Mouse (Mus musculus): ENCODE results near the gene Pbxip1. TPM values are rescaled to one million over a fixed set of nuclear protein-coding genes. Genes with fewer than 3 reads are reported as not detected.

Gene Pbxip1
- polyA plus RNA-seq, 2 experiments: 17.9 to 32.8 TPM

- H3K4me2 ChIP-seq (replicated peaks; ENCODE audit: low read depth, low read length, severe bottlenecking): no peak overlapping the region
- no peak for TF ChIP-seq POLR2A (IDR thresholded peaks at IDR 0.05; ENCODE audit: borderline replicate concordance, extremely low read depth, insufficient read depth, insufficient read length)
- H3K9me3 ChIP-seq (ENCODE audit: control insufficient read depth, low read length): no peaks in the 10 kb centered on the region
- ATAC-seq (ENCODE audit: low FRiP score, low read depth): no peak
- H3K4me3 ChIP-seq (replicated peaks; ENCODE audit: low read length): no peak overlapping the region
- 39% methylated on average over 4 of the region's 5 CpGs for WGBS
- H3K4me1 ChIP-seq (ENCODE audit: control insufficient read depth, insufficient read depth, low read length): peaks cover 24% of the 10 kb centered on the region
- no peak for DNase-seq (ENCODE audit: low spot score)
- H3K9ac ChIP-seq (ENCODE audit: low read depth, low read length, severe bottlenecking): no peak overlapping the region
- no peaks in the 10 kb centered on the region for H3K36me3 ChIP-seq (ENCODE audit: control insufficient read depth, insufficient read depth, low read length)
- H3K27ac ChIP-seq (replicated peaks; ENCODE audit: low read depth, low read length): no peak overlapping the region
- H3K27me3 ChIP-seq (ENCODE audit: control insufficient read depth, insufficient read depth, low read length): peaks cover 6% of the 10 kb centered on the region; the same call in 1 of the 2 replicates
These were observed 46.4 kb upstream of the Pbxip1 start for GRCm38 (mm10) chr3:89390111-89390515.

- Histone ChIP-seq H3K27me3 (ENCODE audit: control insufficient read depth, insufficient read depth, low read length) (peaks cover 6% of the 10 kb centered on the region; the same call in 1 of the 2 replicates), H3K4me2 (replicated peaks; ENCODE audit: low read depth, low read length, severe bottlenecking) (peak overlapping the region; percentile 99), H3K36me3 (ENCODE audit: control insufficient read depth, insufficient read depth, low read length) (no peaks in the 10 kb centered on the region), H3K9me3 (ENCODE audit: control insufficient read depth, low read length) (no peaks in the 10 kb centered on the region), H3K9ac (ENCODE audit: low read depth, low read length, severe bottlenecking) (0 out of 2 replicates have a peak overlapping the region, but pooled peaks have one; percentile 55), H3K4me3 (replicated peaks; ENCODE audit: low read length) (peak overlapping the region; percentile 37), H3K4me1 (ENCODE audit: control insufficient read depth, insufficient read depth, low read length) (peaks cover 28% of the 10 kb centered on the region), H3K27ac (replicated peaks; ENCODE audit: low read depth, low read length) (no peak overlapping the region)
- 14% methylated on average over 19 of the region's 19 CpGs for WGBS
- no peak for TF ChIP-seq POLR2A (IDR thresholded peaks at IDR 0.05; ENCODE audit: borderline replicate concordance, extremely low read depth, insufficient read depth, insufficient read length)
- DNase-seq (ENCODE audit: low spot score) (no peak), ATAC-seq (ENCODE audit: low FRiP score, low read depth) (no peak)
These were observed 45.5 kb upstream of the Pbxip1 start for GRCm38 (mm10) chr3:89390699-89391662.

- TF ChIP-seq POLR2A (IDR thresholded peaks at IDR 0.05; ENCODE audit: borderline replicate concordance, extremely low read depth, insufficient read depth, insufficient read length): no peak
- H3K36me3 ChIP-seq (ENCODE audit: control insufficient read depth, insufficient read depth, low read length): no peaks in the 10 kb centered on the region
- peak overlapping the region; percentile 37 for H3K4me3 ChIP-seq (replicated peaks; ENCODE audit: low read length)
- H3K27me3 ChIP-seq (ENCODE audit: control insufficient read depth, insufficient read depth, low read length): peaks cover 6% of the 10 kb centered on the region; the same call in 1 of the 2 replicates
- ATAC-seq (ENCODE audit: low FRiP score, low read depth) (no peak), DNase-seq (ENCODE audit: low spot score) (no peak)
- peak overlapping the region; percentile 99 for H3K4me2 ChIP-seq (replicated peaks; ENCODE audit: low read depth, low read length, severe bottlenecking)
- WGBS: under 1% methylated on average over 47 of the region's 56 CpGs
- no peak overlapping the region for H3K27ac ChIP-seq (replicated peaks; ENCODE audit: low read depth, low read length)
- H3K9ac ChIP-seq (ENCODE audit: low read depth, low read length, severe bottlenecking): peak overlapping the region; percentile 55
- peaks cover 34% of the 10 kb centered on the region for H3K4me1 ChIP-seq (ENCODE audit: control insufficient read depth, insufficient read depth, low read length)
- H3K9me3 ChIP-seq (ENCODE audit: control insufficient read depth, low read length): no peaks in the 10 kb centered on the region
These were observed 44.6 kb upstream of the Pbxip1 start for GRCm38 (mm10) chr3:89391663-89392511.

- Histone ChIP-seq H3K4me1 (ENCODE audit: control insufficient read depth, insufficient read depth, low read length) (peaks cover 36% of the 10 kb centered on the region), H3K36me3 (ENCODE audit: control insufficient read depth, insufficient read depth, low read length) (no peaks in the 10 kb centered on the region), H3K9ac (ENCODE audit: low read depth, low read length, severe bottlenecking) (peak overlapping the region; percentile 55; the same call in 1 of the 2 replicates), H3K27ac (replicated peaks; ENCODE audit: low read depth, low read length) (no peak overlapping the region; the same call in 1 of the 2 replicates), H3K4me2 (replicated peaks; ENCODE audit: low read depth, low read length, severe bottlenecking) (peak overlapping the region; percentile 99), H3K4me3 (replicated peaks; ENCODE audit: low read length) (peak overlapping the region; percentile 37), H3K27me3 (ENCODE audit: control insufficient read depth, insufficient read depth, low read length) (peaks cover 6% of the 10 kb centered on the region; the same call in 1 of the 2 replicates), H3K9me3 (ENCODE audit: control insufficient read depth, low read length) (no peaks in the 10 kb centered on the region)
- ATAC-seq (ENCODE audit: low FRiP score, low read depth): no peak
- no peak for TF ChIP-seq POLR2A (IDR thresholded peaks at IDR 0.05; ENCODE audit: borderline replicate concordance, extremely low read depth, insufficient read depth, insufficient read length)
- 5% methylated on average over 13 of the region's 24 CpGs for WGBS
- DNase-seq (ENCODE audit: low spot score): no peak
These were observed 43.6 kb upstream of the Pbxip1 start for GRCm38 (mm10) chr3:89392871-89393311.

GRCm38 (mm10) chr3:89393605-89394004, 42.9 kb upstream of the Pbxip1 start:
- 2% methylated on average over 15 of the region's 15 CpGs for WGBS
- ATAC-seq (ENCODE audit: low FRiP score, low read depth): peak; percentile 91

More at GRCm38 (mm10) chr3:89393605-89394004, 42.9 kb upstream of the Pbxip1 start:
- Histone ChIP-seq H3K9me3 (ENCODE audit: control insufficient read depth, low read length) (no peaks in the 10 kb centered on the region), H3K4me3 (replicated peaks; ENCODE audit: low read length) (peak overlapping the region; percentile 37), H3K4me2 (replicated peaks; ENCODE audit: low read depth, low read length, severe bottlenecking) (peak overlapping the region; percentile 99), H3K27me3 (ENCODE audit: control insufficient read depth, insufficient read depth, low read length) (peaks cover 6% of the 10 kb centered on the region; the same call in 1 of the 2 replicates), H3K36me3 (ENCODE audit: control insufficient read depth, insufficient read depth, low read length) (no peaks in the 10 kb centered on the region), H3K9ac (ENCODE audit: low read depth, low read length, severe bottlenecking) (peak overlapping the region; percentile 28; the same call in 1 of the 2 replicates), H3K27ac (replicated peaks; ENCODE audit: low read depth, low read length) (peak overlapping the region; percentile 49; the same call in 1 of the 2 replicates), H3K4me1 (ENCODE audit: control insufficient read depth, insufficient read depth, low read length) (peaks cover 36% of the 10 kb centered on the region)
- TF ChIP-seq POLR2A (IDR thresholded peaks at IDR 0.05; ENCODE audit: borderline replicate concordance, extremely low read depth, insufficient read depth, insufficient read length): peak; percentile 38; the same call in 1 of the 2 replicates
- DNase-seq (ENCODE audit: low spot score): peak; percentile 95
